Comparison of ENCODE assay signal across 8 mouse cellular contexts in the genomic region with DNA sequence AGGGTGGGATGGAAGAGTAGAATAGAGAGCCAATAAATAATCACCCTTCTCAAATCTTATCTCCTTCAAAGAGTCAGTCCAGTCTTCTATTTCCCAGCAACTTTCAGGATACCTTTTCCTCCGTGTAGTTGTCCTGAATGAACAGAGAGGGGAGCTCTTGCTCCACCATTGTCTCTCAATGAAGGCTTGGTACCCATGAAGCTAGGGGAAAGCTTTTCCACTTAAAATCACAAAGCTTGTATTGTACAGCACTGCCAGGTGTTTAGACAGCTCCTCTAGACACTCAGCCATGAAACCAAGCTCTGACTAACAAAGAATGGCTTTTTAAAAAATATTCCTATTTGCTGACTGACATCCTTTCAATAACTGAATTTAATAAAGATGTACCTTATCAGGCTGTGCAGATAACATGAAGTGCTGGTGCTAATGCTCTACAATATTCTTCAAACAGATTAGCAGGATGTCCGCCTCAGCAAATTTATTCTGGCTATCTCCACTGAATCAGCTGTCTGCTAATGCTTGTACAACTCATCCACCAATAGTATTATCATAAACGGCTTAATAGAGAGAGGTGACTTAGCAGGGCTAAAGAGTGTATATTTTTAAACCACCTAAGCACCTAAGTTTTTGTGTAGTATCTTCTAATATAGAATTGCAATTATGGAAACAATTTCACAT.
DNase-seq lines count a peak whose midpoint lies in the region; ATAC-seq and TF ChIP-seq lines count a peak whose summit lies in the region.
"Had no signal": no experiment of that assay in that cellular context is flagged by ENCODE, and none has a peak within 500 bp of the region (broad histone marks: within the 10 kb centered on the region; RNA-seq: fewer than 3 reads in every experiment).

No protein-coding gene starts in this region.

- H3K36me3 ChIP-seq in embryonic facial prominence, embryonic 10.5 days (replicated peaks) = no peaks in the 10 kb centered on the region
- H3K36me3 ChIP-seq: lung, embryonic 15.5 days had no signal

- DNase-seq in right cerebral cortex, adult 2 months (ENCODE audit: low spot score in 2 of 2) = peak; percentile 36 to 39
- no peak for DNase-seq in right cerebral cortex, postnatal 4 days
- DNase-seq in embryonic facial prominence, embryonic 10.5 days (ENCODE audit: low spot score) = peak; percentile 42
- peak in 1 of 2 experiments; percentile 15 for DNase-seq in left cerebral cortex, adult 2 months (ENCODE audit: extremely low spot score in 1 of 2, low spot score in 2 of 2)
- DNase-seq in yolk sac, embryonic 10.5 days (ENCODE audit: low spot score) = peak; percentile 3
- DNase-seq in urinary bladder, adult 18-20 months (ENCODE audit: low spot score in 2 of 2) = no peak

- no peak overlapping the region for H3K4me3 ChIP-seq in embryonic facial prominence, embryonic 10.5 days
- no peak overlapping the region for H3K4me3 ChIP-seq in left cerebral cortex, adult 2 months
- H3K4me3 ChIP-seq: lung, embryonic 15.5 days had no signal

- intact Hi-C loops in left cerebral cortex, adult 2 months (cut with DNase I) = no loop called here

- H3K27ac ChIP-seq in embryonic facial prominence, embryonic 10.5 days (replicated peaks) = no peak overlapping the region
- H3K27ac ChIP-seq in left cerebral cortex, adult 2 months = no peak overlapping the region
- H3K27ac ChIP-seq: lung, embryonic 15.5 days had no signal

- peaks cover 10% of the 10 kb centered on the region for H3K4me1 ChIP-seq in embryonic facial prominence, embryonic 10.5 days
- H3K4me1 ChIP-seq: lung, embryonic 15.5 days had no signal

- peaks cover 4% of the 10 kb centered on the region for H3K27me3 ChIP-seq in embryonic facial prominence, embryonic 10.5 days (replicated peaks; ENCODE audit: low read depth, poor library complexity, severe bottlenecking)
- H3K27me3 ChIP-seq: lung, embryonic 15.5 days had no signal

- no peaks in the 10 kb centered on the region for H3K9me3 ChIP-seq in embryonic facial prominence, embryonic 10.5 days
- H3K9me3 ChIP-seq: lung, embryonic 15.5 days had no signal

- ATAC-seq in erythroid progenitor cell, adult 5-6 weeks (replicated peaks; ENCODE audit: low FRiP score, poor library complexity, severe bottlenecking) = no peak

- WGBS in embryonic facial prominence, embryonic 10.5 days = 44% methylated on average over 3 of the region's 3 CpGs

- peak; percentile 75 for TF ChIP-seq CTCF in left cerebral cortex, adult 2 months (IDR thresholded peaks at IDR 0.05)

Comparison
In these comparisons a context has a peak if more than half of its experiments do, and no peak if none do; other contexts are left out.
1. DNase-seq: peak in right cerebral cortex, adult 2 months (2 of 2), embryonic facial prominence, embryonic 10.5 days (single experiment) and yolk sac, embryonic 10.5 days (single experiment); none in right cerebral cortex, postnatal 4 days (single experiment) and urinary bladder, adult 18-20 months (0 of 2).